Mouse (Mus musculus) forebrain, postnatal 0 days (tissue): Measurements from ENCODE around the gene Crebbp. TPM values are rescaled to one million over a fixed set of nuclear protein-coding genes. Genes with fewer than 3 reads are reported as not detected.

Experiments
- ATAC-seq: fragments of 200-750 bp; cut with Nextera tagmentation; 2 replicates; pipeline ENCODE4 v1.8.0; 2017; ENCODE audit warnings: mild to moderate bottlenecking, moderate library complexity
- DNase-seq: peaks from one replicate; pipeline ENCODE4 v3.0.0-alpha.2; 2015
- H3K27ac ChIP-seq: fragments of 300-500 bp; sonication (generic); 2 replicates; pipeline ENCODE4 v1.5.1; 2014; ENCODE audit warnings: low read depth, mild to moderate bottlenecking, antibody characterized with exemption, low read length, moderate library complexity, mixed read lengths
- H3K27me3 ChIP-seq: fragments of 300-500 bp; sonication (generic); 2 replicates; pipeline ENCODE4 v1.6.1; 2014; ENCODE audit warnings: mild to moderate bottlenecking, low read length, mixed read lengths; ENCODE audit not compliant: insufficient read depth
- H3K36me3 ChIP-seq: fragments of 300-500 bp; sonication (generic); 2 replicates; pipeline ENCODE4 v1.6.1; 2014; ENCODE audit warnings: mild to moderate bottlenecking, moderate library complexity; ENCODE audit not compliant: insufficient read depth
- H3K4me1 ChIP-seq: fragments of 300-500 bp; sonication (generic); 2 replicates; pipeline ENCODE4 v1.6.1; 2014; ENCODE audit warnings: antibody characterized with exemption; ENCODE audit not compliant: insufficient read depth
- H3K4me2 ChIP-seq: fragments of 300-500 bp; sonication (generic); 2 replicates; pipeline ENCODE4 v1.6.1; 2014; ENCODE audit warnings: low read depth, mild to moderate bottlenecking, moderate library complexity
- H3K4me3 ChIP-seq: fragments of 300-500 bp; sonication (generic); 2 replicates; pipeline ENCODE4 v1.5.1; 2014; ENCODE audit warnings: low read depth, low read length, mixed read lengths
- H3K9ac ChIP-seq: fragments of 300-500 bp; sonication (generic); 2 replicates; pipeline ENCODE4 v1.6.1; 2014; ENCODE audit warnings: mild to moderate bottlenecking
- H3K9me3 ChIP-seq: fragments of 300-500 bp; sonication (generic); 2 replicates; pipeline ENCODE4 v1.6.1; 2016; ENCODE audit warnings: low read length
- CTCF ChIP-seq: sonication (generic); IDR thresholded peaks from 2 replicates; pipeline ENCODE4 v1.5.1; 2016; ENCODE audit warnings: antibody characterized with exemption, control low read depth, low read depth
- WGBS: fragments of 180-500 bp; shearing (Covaris S2); extraction: QIAGEN DNeasy Blood & Tissue Kit; methylation state at CpG from one replicate; pipeline ENCODE4 v1.1.7; 2014; 5-methylcytosine and 5-hydroxymethylcytosine counted together
- polyA plus RNA-seq: library from polyadenylated mRNA; unstranded; fragments of >200 nt; fragmentation: Nextera tagmentation; extraction: Ambion mirVana; gene quantifications from 2 replicates; pipeline ENCODE4 v1.2.1, GENCODE M21; 2015
- total RNA-seq: library from RNA; depleted of rRNA; stranded (reverse); fragments of >200 nt; gene quantifications from 2 replicates; pipeline ENCODE4 v1.2.3, GENCODE M21; 2014

Gene Crebbp
- total and polyA plus RNA-seq, 2 experiments from 2014 or later: 31.4 to 59.6 TPM

DNA sequence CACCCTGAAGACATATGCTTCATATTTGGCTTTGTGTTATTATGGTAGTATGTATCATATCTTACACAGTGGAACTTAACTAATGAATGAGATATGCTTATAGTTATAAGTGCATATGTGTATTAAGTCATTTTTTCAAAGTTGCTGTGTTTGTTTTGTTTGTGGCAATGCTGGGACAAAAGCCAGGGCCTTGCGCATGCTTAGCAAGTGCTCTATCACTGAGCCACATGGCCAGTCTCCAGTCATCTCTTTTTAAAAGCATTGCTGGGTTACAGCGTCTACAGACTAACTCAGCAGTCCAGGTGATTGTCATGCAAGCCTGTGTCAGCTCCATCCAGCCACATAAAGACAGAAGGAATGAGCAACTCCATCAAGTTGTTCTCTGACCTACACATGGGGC is 12.0 kb upstream of the Crebbp start:
- no peaks in the 10 kb centered on the region for H3K9me3 ChIP-seq
- H3K4me1 ChIP-seq: no peaks in the 10 kb centered on the region
- no peak overlapping the region for H3K4me3 ChIP-seq
- H3K4me2 ChIP-seq: no peak overlapping the region
- no peaks in the 10 kb centered on the region for H3K27me3 ChIP-seq
- ATAC-seq (no peak), DNase-seq (no peak)
- no peaks in the 10 kb centered on the region for H3K36me3 ChIP-seq
- H3K9ac ChIP-seq: no peak overlapping the region
- H3K27ac ChIP-seq: no peak overlapping the region
- WGBS: 80% methylated on average over 2 of the region's 2 CpGs
- no peak for TF ChIP-seq CTCF

- Histone ChIP-seq H3K4me3 (peak overlapping the region; percentile 77), H3K36me3 (no peaks in the 10 kb centered on the region), H3K27ac (no peak overlapping the region), H3K27me3 (0 out of 2 replicates have a peak, but pooled peaks cover 2% of the 10 kb centered on the region), H3K4me2 (peak overlapping the region; percentile 86), H3K4me1 (peaks cover 20% of the 10 kb centered on the region; the same call in 1 of the 2 replicates), H3K9me3 (no peaks in the 10 kb centered on the region), H3K9ac (peak overlapping the region; percentile 89)
- 0 out of 2 replicates have a peak, but pooled peaks have one; percentile 0 for ATAC-seq
- DNase-seq: no peak
- WGBS: 38% methylated on average over 10 of the region's 10 CpGs
- TF ChIP-seq CTCF: no peak
Observed at GRCm38 (mm10) chr16:4214631-4215240, 939 bp upstream of the Crebbp start.

DNA sequence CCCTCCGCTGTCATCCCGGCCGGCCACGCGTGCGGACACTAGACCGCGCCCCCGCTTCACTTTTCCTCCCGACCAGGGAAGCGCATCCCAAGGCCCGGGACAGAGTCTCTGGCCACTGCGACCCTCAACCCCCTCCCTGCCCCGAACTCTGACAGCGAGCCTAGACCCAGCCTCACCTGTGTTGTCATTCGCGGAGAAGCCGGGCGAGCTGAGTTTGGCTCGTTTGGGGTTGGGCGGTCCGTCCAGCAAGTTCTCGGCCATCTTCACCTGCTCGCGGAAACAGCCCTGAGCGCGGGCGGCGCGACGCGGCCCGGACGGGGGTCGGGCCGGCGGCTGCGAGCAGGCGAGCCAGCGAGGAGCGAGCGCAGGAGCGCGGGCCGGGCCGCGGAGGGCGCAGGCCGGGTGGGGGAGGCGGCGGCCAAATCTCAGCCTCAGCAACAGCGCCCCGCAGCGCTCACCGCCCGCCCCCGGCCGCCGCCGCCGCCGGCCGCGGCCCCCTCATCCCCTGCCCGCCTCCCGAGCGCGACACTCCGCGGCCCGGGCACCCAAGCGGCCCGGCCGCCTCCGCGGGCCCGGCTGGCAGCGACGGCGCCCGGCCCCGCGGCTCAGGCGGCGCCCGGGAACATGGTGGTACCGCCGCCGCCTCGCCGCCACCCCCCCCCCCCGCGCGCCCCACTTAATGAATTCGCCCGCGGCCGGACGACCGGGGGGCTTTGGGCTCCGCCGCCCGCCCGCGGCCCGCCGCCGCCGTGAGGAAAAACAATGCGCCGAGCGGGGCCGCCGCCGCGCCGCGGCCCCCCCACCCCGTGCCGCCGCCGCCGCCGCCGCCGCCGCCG is 616 bp downstream of the Crebbp start:
- Histone ChIP-seq H3K27ac (peak overlapping the region; percentile 100), H3K4me1 (peaks cover 20% of the 10 kb centered on the region; the same call in 1 of the 2 replicates), H3K4me3 (peak overlapping the region; percentile 77), H3K27me3 (0 out of 2 replicates have a peak, but pooled peaks cover 2% of the 10 kb centered on the region), H3K9ac (peak overlapping the region; percentile 89), H3K36me3 (no peaks in the 10 kb centered on the region), H3K9me3 (no peaks in the 10 kb centered on the region), H3K4me2 (peak overlapping the region; percentile 81)
- TF ChIP-seq CTCF: no peak
- 1% methylated on average over 87 of the region's 128 CpGs for WGBS
- ATAC-seq: peak; percentile 63
- DNase-seq: peak; percentile 63

- Histone ChIP-seq H3K9me3 (no peaks in the 10 kb centered on the region), H3K4me3 (peak overlapping the region; percentile 77), H3K27ac (peak overlapping the region; percentile 100; the same call in 1 of the 2 replicates), H3K36me3 (no peaks in the 10 kb centered on the region), H3K27me3 (0 out of 2 replicates have a peak, but pooled peaks cover 2% of the 10 kb centered on the region), H3K4me2 (peak overlapping the region; percentile 81), H3K4me1 (peaks cover 20% of the 10 kb centered on the region; the same call in 1 of the 2 replicates), H3K9ac (peak overlapping the region; percentile 89)
- WGBS: 2% methylated on average over 23 of the region's 23 CpGs
- DNase-seq: no peak
- no peak for TF ChIP-seq CTCF
- ATAC-seq: no peak
Observed at GRCm38 (mm10) chr16:4212167-4212962, 1.4 kb downstream of the Crebbp start.

DNA sequence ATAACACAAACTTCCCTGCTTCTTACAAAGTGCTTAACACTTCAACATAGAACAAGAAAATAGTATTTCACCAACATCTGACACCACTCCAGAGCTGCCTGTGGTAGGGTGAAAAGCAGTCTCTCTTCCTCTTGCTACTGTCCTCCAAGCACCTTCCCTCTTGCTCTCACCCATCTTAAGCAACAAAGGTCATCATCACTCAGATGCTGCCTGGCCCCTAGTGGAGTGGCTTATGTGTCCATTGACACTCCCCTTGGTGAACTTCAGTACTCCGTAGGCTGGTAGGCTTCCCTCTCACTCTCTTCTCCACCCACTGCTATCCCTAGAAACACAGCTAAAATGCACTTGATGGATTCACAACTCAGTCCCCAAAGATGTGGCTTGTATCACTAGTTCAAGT is 3.5 kb downstream of the Crebbp start:
- H3K9ac ChIP-seq: no peak overlapping the region
- H3K4me2 ChIP-seq: peak overlapping the region; percentile 6; the same call in 1 of the 2 replicates
- peaks cover 20% of the 10 kb centered on the region; the same call in 1 of the 2 replicates for H3K4me1 ChIP-seq
- ATAC-seq: no peak
- DNase-seq: no peak
- no peaks in the 10 kb centered on the region for H3K9me3 ChIP-seq
- H3K4me3 ChIP-seq: no peak overlapping the region
- H3K27ac ChIP-seq: no peak overlapping the region
- H3K36me3 ChIP-seq: no peaks in the 10 kb centered on the region
- 76% methylated on average over 1 of the region's 1 CpGs for WGBS
- no peaks in the 10 kb centered on the region for H3K27me3 ChIP-seq
- no peak for TF ChIP-seq CTCF

DNA sequence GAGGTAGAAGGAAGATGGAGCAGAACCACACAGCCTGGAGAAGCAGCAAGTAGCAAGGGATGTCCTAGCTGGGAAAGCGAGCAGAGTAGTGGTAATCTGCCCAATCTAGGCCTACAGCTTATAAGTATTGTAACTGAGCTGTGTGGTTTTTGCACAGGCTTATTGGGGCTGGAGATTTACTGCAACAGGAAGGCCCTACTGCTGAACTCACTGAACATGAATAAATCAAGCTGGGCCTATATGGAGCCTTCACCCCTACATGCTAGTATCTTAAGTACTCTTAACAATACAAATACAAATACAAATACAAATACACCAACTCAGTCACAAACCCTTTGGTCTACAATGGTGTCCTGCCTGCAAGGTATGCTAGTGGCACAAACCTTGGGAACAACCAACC is 10.2 kb downstream of the Crebbp start:
- no peak overlapping the region for H3K27ac ChIP-seq
- no peak for ATAC-seq
- no peaks in the 10 kb centered on the region for H3K27me3 ChIP-seq
- H3K4me1 ChIP-seq: no peaks in the 10 kb centered on the region
- no peak overlapping the region for H3K4me3 ChIP-seq
- H3K9me3 ChIP-seq: no peaks in the 10 kb centered on the region
- H3K36me3 ChIP-seq: no peaks in the 10 kb centered on the region
- H3K4me2 ChIP-seq: no peak overlapping the region
- TF ChIP-seq CTCF: no peak
- H3K9ac ChIP-seq: no peak overlapping the region
- no peak for DNase-seq
- WGBS: 92% methylated on average over 1 of the region's 1 CpGs
